Mouse (Mus musculus) mouse embryonic stem cell (cell line): Measurements from ENCODE around the gene Mdfi.

ENCODE experiments used
- in situ Hi-C, 2 experiments: fragments of 300-500 bp; cut with MboI; formaldehyde crosslinking; loops; 1 replicate in 1 of 2; 3 replicates in 1 of 2; pipeline ENCODE4 v1.14.3; 2019 to 2020; ENCODE audit warnings: low sequenced_read_pairs in 2 of 2, low pct_unique_long_range_greater_than_20kb in 1 of 2, mixed read lengths in 1 of 2; ENCODE audit not compliant: unreplicated experiment in 1 of 2

Mdfi gene

DNA sequence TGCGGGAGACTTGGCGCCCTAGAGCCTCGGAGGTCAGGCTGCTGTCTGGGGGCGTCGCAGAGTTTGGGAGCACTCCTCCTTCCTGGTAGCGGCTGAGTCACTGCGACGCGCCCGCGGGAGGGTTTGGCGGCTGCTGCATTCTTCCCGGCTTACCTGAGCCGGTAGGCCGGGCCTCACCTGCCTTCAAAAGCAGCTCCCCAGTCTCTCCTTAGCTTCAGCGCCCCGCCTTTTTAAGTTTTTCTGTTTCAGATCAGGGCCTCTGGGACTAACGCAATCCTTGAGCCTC lies at the start of gene Mdfi:
Gene Mdfi (minus strand): TSS at position 210 of the 286 bp plus-strand sequence.
- in situ Hi-C loops: loop anchor here in 1 of 2 experiments (25.0 kb wide), 1 partner anchor 478 kb away; the partner anchor contains the start of gene B430306N03Rik

- in situ Hi-C loops: no loop called here
Measured at GRCm38 (mm10) chr17:47883099-47883498, 48.6 kb upstream of the Mdfi start.

DNA sequence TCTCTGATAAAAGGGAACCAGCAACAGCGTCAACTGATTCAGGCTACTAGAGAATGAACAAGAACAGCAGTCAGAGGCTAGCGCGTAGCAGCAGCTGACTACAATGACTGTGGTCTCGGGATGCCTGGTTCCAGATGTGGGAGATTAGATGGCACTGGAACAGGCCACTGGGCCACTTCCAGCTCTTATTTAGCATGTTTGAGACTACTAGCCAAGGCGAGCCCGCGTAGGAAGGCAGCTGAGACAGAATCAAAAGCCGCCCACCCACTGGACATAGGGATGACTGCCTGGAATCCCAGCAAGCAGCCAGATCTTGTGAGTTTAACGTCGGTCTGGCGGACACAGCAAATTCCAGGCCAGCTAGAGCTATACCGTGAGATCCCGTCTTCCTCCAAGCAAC lies 46.8 kb upstream of the Mdfi start:
- in situ Hi-C loops: no loop called here

DNA sequence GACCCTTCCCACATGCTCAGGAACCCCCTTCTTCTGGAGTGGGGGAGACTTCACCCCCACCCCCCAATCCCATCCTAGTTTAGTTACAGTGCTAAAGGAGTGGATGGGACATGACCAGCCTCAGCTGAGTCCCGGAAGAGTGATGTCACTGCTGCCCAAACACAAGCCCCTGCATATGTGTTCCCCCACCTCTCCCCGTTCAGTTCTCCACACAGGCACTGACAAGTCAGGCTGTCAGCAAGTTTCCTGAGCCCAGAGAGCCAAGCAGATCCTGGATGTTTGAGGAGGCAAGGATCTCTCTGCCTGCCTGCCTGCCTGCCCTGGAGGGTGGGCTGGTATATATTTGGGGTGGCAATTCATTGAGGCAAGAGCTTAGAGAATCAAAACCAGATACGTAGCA lies 44.7 kb upstream of the Mdfi start:
- in situ Hi-C loops: no loop called here

DNA sequence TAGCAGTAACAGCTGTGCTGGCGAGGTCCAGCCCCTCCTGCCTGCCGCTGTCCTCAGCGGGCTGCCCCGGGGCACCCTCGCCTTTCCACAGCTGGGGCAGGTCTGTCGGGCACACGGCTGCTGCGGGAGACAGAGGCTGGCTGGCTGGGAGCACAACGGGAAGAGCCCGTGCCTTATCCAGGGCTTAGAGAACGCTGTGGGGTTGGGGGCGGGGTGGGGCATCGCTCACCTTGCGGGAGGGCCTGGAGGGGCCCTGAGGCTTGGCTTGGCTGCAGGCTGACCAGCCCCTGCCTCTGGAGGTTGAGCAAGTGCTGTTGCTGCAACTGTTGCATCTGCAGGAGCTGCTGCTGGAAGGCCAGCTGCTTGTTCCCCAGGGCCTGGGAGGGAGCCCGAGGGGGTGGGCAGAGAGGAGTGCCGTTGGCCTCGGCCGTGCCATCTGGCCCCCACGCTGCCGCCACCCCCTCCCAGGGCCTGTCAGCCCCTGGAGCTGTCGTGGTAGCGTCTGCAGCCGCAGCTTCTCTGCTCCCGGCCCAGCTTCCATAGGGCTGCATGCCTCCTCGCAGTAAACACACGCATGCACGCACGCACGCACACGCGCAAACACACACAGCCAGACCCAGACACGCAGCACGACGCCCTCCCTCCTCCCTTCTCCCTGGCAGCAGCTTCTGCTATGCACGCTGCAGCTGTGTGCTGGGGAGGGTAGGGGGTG lies 44.0 kb upstream of the Mdfi start:
- in situ Hi-C loops: no loop called here

- in situ Hi-C loops: no loop called here
Measured at GRCm38 (mm10) chr17:47877715-47878377, 43.4 kb upstream of the Mdfi start.

DNA sequence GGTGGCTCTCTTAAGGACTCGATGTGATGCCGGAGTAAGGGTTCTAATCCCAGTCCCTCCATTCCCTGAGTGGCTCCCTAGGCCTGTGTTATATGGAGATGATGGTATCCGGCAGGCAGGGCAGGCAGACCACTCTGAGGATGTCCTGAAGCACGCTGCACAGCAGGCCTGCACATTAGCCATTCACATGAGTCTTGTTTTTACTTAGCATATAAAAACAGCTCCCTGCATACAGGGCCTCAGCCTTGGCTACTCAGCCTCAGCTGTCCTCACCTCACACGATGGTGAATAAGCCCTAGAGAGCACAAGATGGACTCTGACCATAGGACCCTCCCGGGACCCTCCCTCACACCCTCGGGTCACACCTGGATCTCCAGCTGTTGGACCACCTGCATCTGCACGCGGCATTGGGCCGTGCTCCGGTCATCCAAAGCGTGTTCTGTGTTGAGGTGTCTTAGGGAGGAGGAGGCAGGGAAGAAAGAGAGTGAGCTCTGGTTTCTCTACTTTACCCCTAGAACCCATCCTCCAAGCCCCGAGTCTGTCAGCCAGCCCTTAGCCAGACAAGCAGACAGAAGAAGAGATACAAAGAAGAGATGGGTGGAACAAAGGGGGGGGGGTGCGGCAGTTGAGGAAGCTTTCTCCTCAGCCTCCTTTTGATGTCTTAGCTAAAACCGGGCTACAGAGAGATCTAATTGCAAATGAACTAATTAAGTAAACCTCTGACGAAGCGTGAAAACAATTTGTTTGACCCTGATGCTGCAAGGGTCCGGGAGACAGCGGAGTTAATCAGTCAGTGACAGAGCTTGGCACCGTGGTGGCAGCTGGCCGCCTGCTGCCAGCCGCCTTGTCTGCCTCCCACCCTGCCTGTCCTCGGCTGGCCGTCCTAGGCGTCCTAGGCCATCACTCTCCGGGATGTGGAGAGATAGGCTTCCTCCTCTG lies 42.6 kb upstream of the Mdfi start:
- in situ Hi-C loops: no loop called here

- in situ Hi-C loops: no loop called here
Measured at GRCm38 (mm10) chr17:47873341-47873791, 38.9 kb upstream of the Mdfi start.

DNA sequence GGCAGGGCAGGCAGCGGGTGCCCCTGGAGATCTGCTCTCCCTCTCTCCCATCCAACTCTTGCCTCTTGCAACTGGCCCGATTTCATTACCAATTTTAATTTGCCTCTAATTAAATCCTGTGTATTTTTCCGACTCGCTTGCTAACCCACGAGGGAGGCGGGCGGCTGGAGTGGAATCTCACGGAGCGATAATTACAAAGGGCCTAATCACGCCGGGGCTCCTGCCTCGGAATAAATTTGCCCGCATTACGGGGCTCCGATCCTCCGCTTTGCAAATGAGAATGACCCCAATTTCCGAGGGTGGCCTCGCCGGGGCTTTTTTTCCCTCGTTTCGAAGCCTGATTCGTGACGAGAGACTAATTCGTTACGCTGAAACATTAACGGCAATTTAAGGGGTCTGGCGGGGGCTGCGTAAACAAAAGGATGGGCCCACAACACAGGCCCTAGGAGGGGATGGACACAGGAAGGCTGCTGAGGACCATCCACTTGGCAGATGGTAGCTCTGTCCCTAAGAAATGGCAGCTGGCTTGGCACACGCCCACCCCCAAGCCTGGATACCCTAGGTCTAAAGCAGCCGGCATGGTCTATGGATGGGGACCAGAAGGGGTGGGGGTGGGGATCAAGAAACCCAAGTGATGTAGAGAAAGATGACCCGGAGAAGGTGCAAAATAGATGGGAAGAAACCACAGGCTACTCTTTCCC lies 38.0 kb upstream of the Mdfi start:
- in situ Hi-C loops: no loop called here

DNA sequence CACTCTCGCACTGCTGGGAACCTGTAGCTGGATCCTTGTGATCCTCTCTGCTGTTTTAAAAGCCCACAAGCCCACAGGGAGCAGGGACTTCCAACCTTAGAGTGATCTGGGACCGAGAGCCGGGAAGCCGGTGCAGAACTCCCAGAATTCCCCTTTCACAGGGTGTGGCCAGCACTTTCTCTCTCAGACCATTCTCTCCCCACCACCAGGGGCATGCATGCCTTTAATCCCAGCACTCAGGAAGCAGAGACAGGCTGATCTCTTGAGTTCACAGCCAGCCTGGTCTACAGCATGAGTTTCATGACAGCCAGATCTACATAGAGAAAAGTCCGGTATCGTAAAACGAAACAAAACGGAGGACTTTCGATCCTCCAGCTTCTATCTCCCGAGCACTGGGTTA lies 35.4 kb upstream of the Mdfi start:
- in situ Hi-C loops: no loop called here

GRCm38 (mm10) chr17:47866037-47866436 lies 31.5 kb upstream of the Mdfi start:
- in situ Hi-C loops: no loop called here

DNA sequence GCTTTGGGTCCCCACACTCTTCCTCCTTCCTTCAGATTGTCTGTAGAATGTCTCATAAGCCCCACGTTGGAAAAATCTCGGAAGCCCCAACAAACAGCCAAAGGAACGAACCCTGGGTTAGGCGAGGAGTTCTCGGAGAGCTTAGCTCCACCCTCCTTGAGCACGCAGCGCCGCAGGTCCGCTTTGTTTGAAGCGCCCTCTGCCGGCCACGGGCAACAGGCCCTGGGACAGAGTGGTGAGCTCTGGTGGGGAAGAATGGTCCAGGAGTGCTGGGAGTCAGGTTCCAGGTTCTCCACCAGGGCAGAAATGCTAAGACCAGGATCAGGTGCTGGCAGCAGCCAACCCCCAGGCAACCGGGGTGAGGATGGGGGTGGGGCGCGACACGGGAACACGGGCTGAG lies 30.0 kb upstream of the Mdfi start:
- in situ Hi-C loops: no loop called here

DNA sequence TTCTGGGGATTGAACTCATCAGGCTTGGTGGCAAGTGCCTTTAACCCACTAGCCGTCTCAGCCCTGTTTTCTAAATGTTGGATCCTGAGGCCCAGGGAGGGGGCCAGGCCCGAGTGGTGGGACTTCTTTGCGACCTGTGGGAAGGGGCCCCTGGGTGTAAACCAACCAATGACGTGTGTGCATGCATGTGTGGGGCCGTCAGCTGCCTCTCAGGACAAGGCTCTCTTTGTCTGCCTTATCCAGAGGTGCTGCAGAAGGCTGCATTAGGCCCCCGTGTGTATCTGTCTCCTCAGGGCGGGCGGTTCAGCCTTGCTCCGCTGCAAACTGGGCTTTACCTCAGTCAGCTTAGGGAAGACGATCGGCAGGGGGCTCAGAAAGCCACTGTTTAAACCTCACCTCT lies 28.9 kb upstream of the Mdfi start:
- in situ Hi-C loops: no loop called here

DNA sequence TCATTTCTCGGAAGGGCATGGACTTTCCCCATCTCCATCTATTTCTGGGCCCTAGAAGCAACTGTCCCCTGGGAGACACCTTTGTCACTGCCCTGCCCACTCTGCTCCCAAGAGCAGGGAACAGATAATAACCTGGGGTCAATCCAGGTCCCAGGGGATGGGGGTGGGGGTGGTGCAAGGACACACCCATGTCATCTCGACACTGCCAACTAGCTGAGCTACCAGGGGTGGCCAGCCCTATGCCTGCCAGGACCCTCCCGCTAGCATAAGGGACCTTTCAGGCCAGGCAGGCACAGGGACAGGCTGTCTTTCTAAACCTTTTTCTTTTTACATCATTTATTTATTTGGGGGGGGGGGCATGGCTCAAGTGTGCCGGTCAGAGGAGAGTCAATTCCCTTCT lies 28.5 kb upstream of the Mdfi start:
- in situ Hi-C loops: no loop called here

DNA sequence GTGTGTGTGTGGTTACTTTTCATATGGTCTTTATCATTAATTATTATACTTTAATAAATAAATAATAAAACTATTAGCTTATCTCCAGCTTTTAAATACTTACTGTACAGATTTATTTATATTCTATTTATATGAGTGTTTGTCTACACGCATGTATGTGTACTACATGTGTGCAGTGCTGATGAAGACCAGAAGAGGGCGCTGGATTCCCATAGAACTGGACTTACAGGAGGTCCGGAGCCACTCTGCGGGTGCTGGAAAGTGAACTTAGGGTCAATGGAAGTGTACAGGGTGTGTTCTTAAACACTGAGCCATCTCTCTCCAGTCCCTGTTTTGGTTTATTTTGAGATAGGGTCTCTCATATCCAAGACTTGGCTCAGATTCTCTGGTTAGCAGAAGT lies 21.1 kb upstream of the Mdfi start:
- in situ Hi-C loops: no loop called here

GRCm38 (mm10) chr17:47854908-47855307 lies 20.4 kb upstream of the Mdfi start:
- in situ Hi-C loops: no loop called here

DNA sequence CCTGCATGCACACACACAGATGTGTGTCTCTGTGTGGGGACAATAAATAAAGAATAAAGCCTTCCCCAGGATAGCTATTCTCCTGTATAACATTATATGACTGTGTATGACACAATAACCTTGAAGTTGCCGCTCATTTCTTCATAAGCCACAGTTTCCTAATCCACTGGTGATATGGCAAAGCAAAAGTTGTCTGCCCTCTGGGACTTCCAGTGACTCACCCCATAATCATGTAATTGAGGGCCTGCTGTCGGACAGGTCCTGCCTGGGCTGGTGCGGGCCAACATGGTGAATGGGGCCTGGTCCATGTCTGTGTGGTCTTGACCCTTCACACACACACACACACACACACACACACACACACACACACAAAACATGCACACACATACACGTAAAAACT lies 19.3 kb upstream of the Mdfi start:
- in situ Hi-C loops: no loop called here

GRCm38 (mm10) chr17:47853336-47853735 lies 18.8 kb upstream of the Mdfi start:
- in situ Hi-C loops: no loop called here
